Mouse (Mus musculus) hindbrain, embryonic 10.5 days (tissue): ENCODE results near the gene Prkab2. TPM values are rescaled to one million over a fixed set of nuclear protein-coding genes. Genes with fewer than 3 reads are reported as not detected.

Experiments
- DNase-seq: peaks from one replicate; pipeline ENCODE4 v3.0.0-alpha.2; 2017; ENCODE audit warnings: low spot score
- H3K27ac ChIP-seq: fragments of 300-500 bp; sonication (generic); 2 replicates; pipeline ENCODE4 v1.5.1; 2016; ENCODE audit warnings: mild to moderate bottlenecking, moderate library complexity
- H3K27me3 ChIP-seq: fragments of 300-500 bp; sonication (generic); 2 replicates; pipeline ENCODE4 v1.6.1; 2016; ENCODE audit warnings: mild to moderate bottlenecking; ENCODE audit not compliant: poor library complexity, insufficient read depth, severe bottlenecking
- H3K36me3 ChIP-seq: fragments of 300-500 bp; sonication (generic); 2 replicates; pipeline ENCODE4 v1.6.1; 2016; ENCODE audit warnings: mild to moderate bottlenecking, moderate library complexity
- H3K4me1 ChIP-seq: fragments of 300-500 bp; sonication (generic); replicated peaks from 2 replicates; pipeline ENCODE4 v1.6.1; 2016; ENCODE audit warnings: mild to moderate bottlenecking
- H3K4me3 ChIP-seq: fragments of 300-500 bp; sonication (generic); 2 replicates; pipeline ENCODE4 v1.5.1; 2016; ENCODE audit warnings: mild to moderate bottlenecking, moderate library complexity
- H3K9me3 ChIP-seq: fragments of 300-500 bp; sonication (generic); 2 replicates; pipeline ENCODE4 v1.6.1; 2016; ENCODE audit warnings: mild to moderate bottlenecking, moderate library complexity
- WGBS: fragments of 180-500 bp; shearing (Covaris S2); methylation state at CpG from one replicate; pipeline ENCODE4 v1.1.7; 2016; 5-methylcytosine and 5-hydroxymethylcytosine counted together
- polyA plus RNA-seq: library from polyadenylated mRNA; unstranded; fragments of >200 nt; fragmentation: Nextera tagmentation; extraction: Ambion mirVana; gene quantifications from 2 replicates; pipeline ENCODE4 v1.2.1, GENCODE M21; 2016

Gene Prkab2
- polyA plus RNA-seq, 1 experiment from 2014 or later, result 6.4 TPM

DNA sequence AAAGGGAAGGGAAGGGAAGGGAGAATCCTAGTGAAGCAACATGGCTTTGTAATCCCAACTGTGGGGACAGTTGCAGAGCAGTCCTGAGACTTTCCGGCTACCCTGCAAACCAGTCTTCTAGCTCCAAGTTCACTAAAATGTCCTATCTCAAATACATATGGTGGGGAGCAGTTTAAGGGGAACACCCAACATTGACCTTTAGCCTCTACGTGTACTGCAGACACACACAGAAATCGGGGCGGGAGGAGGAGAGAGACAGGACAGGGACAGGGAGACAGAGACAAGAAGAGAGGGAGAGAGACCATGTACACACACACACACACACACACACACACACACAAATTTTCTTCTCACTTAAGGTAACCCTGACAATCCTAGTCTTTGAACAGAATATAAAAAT lies 28.1 kb upstream of the Prkab2 start:
- H3K4me3 ChIP-seq, result no peak overlapping the region
- no peak for DNase-seq
- WGBS, result 79% methylated on average over 4 of the region's 4 CpGs

DNA sequence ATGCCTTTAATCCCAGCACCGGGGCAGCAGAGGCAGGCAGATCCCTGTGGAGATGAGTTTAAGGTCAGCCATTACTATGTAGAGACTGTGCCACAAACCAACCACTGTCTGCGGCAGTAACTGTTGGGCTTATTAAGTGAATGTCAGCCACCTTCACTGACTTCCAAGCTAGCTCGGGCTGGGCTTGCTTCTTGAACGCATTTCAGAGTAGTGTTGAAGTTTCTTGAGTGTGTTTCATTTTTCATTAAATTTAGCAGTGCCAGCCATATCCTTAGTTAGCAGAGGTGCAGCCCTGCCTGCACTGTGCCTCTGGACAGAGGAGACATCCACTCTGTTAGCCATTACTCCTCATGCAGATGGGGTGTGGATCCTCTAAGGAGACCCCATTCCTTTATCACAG lies 27.2 kb upstream of the Prkab2 start:
- Histone ChIP-seq H3K27me3 (no peaks in the 10 kb centered on the region), H3K27ac (no peak overlapping the region), H3K36me3 (no peaks in the 10 kb centered on the region), H3K4me3 (no peak overlapping the region), H3K9me3 (no peaks in the 10 kb centered on the region), H3K4me1 (peaks cover 9% of the 10 kb centered on the region)
- WGBS, result 91% methylated on average over 4 of the region's 4 CpGs
- DNase-seq, result no peak

More for the DNA sequence above, 28.1 kb upstream of the Prkab2 start:
- no peaks in the 10 kb centered on the region for H3K9me3 ChIP-seq
- H3K27ac ChIP-seq, result no peak overlapping the region
- H3K36me3 ChIP-seq, result no peaks in the 10 kb centered on the region
- H3K4me1 ChIP-seq, result peaks cover 9% of the 10 kb centered on the region
- H3K27me3 ChIP-seq, result no peaks in the 10 kb centered on the region

DNA sequence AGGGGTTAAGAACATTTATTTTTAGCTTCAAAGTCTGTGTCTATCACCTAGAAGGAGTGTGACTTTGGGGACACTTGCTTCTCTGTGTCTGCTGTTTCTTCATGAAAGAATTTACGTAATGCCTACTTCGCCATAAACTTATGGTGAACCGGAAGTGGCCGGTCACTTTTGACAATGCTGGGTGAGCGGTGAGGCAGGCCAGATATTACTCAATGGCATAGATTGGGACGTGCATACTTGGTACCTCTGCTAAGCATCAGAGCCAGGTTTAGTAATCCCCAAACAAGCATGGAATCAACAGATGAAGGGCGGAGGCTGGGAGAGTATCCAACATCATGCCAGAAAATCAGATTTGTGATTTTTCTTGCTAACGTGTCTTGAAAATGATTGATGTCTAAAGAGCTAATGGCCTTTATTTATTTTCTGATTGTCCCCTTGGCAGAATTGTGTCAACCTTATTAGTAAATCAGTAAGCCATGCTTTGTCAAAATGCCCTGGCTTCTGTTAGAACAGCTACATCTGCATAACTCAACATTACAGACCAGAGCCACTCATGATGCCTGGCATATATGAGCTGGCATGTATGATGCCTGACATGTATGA lies 26.6 kb upstream of the Prkab2 start:
- 90% methylated on average over 8 of the region's 8 CpGs for WGBS
- Histone ChIP-seq H3K27ac (no peak overlapping the region), H3K36me3 (no peaks in the 10 kb centered on the region), H3K4me3 (no peak overlapping the region), H3K4me1 (peaks cover 9% of the 10 kb centered on the region), H3K27me3 (no peaks in the 10 kb centered on the region), H3K9me3 (no peaks in the 10 kb centered on the region)
- no peak for DNase-seq

DNA sequence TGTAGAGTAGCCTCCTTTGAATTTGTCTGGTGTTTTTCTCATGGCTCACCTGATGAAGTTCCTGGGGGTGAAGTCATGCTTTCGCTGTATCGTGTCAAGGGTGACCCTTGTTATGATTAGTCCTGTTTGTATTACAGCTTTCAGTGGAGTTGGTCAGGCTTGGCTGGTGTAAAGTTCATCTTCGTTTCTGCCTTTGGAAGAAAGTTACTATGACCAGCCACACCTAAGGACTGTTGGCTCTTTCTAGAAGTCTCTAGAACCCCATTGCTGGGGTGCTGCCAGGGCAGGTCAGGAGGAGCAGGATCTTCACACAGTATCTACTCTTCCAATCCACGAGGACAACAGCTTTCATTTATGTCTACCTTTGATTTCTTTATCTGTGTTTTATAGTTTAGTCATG lies 24.5 kb upstream of the Prkab2 start:
- Histone ChIP-seq H3K9me3 (no peaks in the 10 kb centered on the region), H3K27me3 (no peaks in the 10 kb centered on the region), H3K27ac (no peak overlapping the region), H3K4me1 (peaks cover 5% of the 10 kb centered on the region), H3K36me3 (no peaks in the 10 kb centered on the region), H3K4me3 (no peak overlapping the region)
- DNase-seq, result no peak
- 82% methylated on average over 4 of the region's 4 CpGs for WGBS

DNA sequence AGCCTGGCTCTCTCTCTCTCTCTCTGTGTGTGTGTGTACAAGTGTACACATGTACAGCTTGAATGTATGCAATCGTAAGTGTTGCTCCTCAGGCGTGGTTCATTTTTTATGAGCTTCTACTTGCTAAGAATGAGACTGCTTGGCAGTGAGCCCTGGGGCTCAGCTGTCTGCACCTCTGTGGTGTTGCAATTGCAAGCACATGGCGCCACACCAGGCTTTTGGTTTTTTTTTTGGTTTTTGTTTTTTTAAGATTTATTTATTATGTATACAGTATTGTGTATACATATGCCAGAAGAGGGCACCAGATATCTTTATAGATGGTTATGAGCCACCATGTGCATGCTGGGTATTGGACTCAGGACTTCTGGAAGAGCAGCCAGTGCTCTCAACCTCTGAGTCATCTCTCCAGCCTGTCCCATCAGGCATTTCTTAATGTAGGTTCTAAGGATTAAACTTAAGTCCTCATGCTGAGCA lies 23.7 kb upstream of the Prkab2 start:
- Histone ChIP-seq H3K9me3 (no peaks in the 10 kb centered on the region), H3K27me3 (no peaks in the 10 kb centered on the region), H3K27ac (no peak overlapping the region), H3K4me3 (no peak overlapping the region), H3K36me3 (no peaks in the 10 kb centered on the region), H3K4me1 (no peaks in the 10 kb centered on the region)
- DNase-seq, result no peak
- 95% methylated on average over 3 of the region's 3 CpGs for WGBS

DNA sequence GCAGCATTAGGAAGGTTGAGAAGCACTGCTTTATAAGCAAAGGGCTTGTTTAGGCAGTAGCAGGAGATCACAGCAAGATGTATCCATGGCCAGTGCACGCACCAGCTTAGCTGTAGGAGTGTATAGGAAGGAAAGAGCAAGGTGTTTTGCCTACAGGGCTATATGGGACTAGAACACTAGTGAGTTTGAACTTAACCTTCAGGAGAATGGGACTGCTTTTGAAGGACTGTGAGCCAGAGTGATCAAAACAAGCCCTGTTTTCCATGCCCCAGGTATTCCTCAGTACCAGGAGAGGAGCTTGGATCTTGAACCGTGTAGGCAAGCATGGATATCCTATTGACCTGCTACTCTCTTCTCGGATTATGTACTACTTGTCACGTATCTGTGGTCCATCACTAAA lies 16.6 kb upstream of the Prkab2 start:
- H3K36me3 ChIP-seq, result no peaks in the 10 kb centered on the region
- no peak for DNase-seq
- no peaks in the 10 kb centered on the region for H3K9me3 ChIP-seq
- no peak overlapping the region for H3K4me3 ChIP-seq
- H3K4me1 ChIP-seq, result no peaks in the 10 kb centered on the region
- H3K27ac ChIP-seq, result no peak overlapping the region
- no peaks in the 10 kb centered on the region for H3K27me3 ChIP-seq
- 89% methylated on average over 4 of the region's 4 CpGs for WGBS

DNA sequence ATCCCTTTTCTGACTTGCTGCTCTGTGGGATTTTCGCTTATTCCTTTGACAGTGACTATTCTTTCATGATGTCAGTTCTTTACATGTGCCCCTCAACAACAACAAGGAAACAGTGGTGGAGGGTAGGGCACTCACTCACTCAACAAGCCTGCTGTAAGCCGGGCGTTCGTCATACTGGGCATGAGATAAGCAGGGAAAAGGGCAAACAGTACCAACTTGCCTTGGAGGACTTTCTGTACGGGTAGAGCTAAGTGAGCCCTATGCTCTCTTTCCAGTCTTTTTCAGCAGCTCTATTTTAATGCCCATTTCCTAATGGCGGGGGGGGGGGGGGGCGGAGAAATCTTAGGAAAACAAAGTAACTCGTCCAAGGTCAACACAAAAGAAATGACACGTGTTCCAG lies 16.0 kb upstream of the Prkab2 start:
- Histone ChIP-seq H3K9me3 (no peaks in the 10 kb centered on the region), H3K27me3 (no peaks in the 10 kb centered on the region), H3K4me1 (no peaks in the 10 kb centered on the region), H3K27ac (no peak overlapping the region), H3K36me3 (no peaks in the 10 kb centered on the region), H3K4me3 (no peak overlapping the region)
- DNase-seq, result no peak
- WGBS, result 87% methylated on average over 9 of the region's 9 CpGs

DNA sequence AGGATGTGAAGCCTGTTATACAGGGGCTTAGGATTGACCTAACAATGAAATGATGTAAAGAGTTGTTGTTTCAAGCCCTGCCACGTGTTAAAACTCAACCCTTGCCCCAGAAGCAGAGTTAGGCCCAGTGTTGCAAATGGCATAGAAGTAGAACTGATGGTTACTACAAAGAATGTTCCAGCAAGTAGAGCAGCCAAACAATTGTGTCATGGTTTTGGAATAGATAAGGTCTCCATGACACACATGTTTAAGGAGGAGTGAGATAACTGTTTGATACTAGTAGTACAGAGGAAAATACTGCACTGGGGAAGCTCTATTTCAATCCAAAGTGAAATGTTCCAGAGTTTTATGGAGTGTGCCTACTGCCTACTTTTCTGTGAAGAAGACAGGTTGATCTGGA lies 9.5 kb upstream of the Prkab2 start:
- Histone ChIP-seq H3K27me3 (no peaks in the 10 kb centered on the region), H3K9me3 (no peaks in the 10 kb centered on the region), H3K4me1 (no peaks in the 10 kb centered on the region), H3K4me3 (no peak overlapping the region), H3K36me3 (no peaks in the 10 kb centered on the region), H3K27ac (no peak overlapping the region)
- WGBS, result 45% methylated on average over 1 of the region's 1 CpGs
- DNase-seq, result no peak

DNA sequence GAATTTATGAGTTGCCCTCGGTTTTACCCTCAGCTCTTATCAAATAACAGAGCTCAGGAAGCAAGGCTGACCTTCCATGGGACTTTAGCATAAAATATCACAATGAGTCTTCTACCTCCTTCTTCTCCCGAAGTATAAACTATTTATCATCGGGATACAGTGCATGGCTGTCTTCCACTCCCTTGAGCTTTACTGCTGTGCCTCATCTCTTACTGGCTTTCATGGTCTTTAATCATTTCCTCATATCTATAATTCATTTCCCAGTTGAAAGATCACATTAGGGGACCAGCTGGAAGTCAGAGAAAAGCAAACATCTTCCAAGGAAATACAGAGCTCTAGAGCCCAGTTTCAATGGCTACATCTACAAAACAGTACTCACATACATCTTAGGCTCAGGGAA lies 9.0 kb upstream of the Prkab2 start:
- Histone ChIP-seq H3K4me1 (no peaks in the 10 kb centered on the region), H3K27me3 (no peaks in the 10 kb centered on the region), H3K36me3 (no peaks in the 10 kb centered on the region), H3K9me3 (no peaks in the 10 kb centered on the region), H3K27ac (no peak overlapping the region), H3K4me3 (no peak overlapping the region)
- no peak for DNase-seq
- 83% methylated on average over 3 of the region's 3 CpGs for WGBS

DNA sequence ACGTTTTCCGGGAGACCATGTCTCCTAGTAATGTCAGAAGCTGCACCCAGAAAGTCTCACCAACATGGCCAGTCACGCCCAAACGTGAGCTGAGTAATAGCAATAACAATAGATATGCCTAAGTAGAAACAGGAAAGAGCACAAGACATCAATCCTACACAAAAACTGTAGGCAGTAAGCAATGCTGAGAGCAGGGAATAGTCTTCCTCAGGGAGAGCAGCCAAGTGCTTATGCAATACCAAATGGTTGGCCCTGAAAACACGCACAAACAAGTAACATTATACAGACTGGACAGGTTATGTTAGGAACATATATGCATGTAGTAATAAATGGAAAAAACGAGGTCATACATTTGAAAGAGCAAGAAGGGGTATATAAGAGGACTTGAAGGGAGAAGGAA lies 8.5 kb upstream of the Prkab2 start:
- Histone ChIP-seq H3K4me3 (no peak overlapping the region), H3K27me3 (no peaks in the 10 kb centered on the region), H3K9me3 (no peaks in the 10 kb centered on the region), H3K36me3 (no peaks in the 10 kb centered on the region), H3K27ac (no peak overlapping the region), H3K4me1 (no peaks in the 10 kb centered on the region)
- 85% methylated on average over 6 of the region's 6 CpGs for WGBS
- DNase-seq, result no peak

DNA sequence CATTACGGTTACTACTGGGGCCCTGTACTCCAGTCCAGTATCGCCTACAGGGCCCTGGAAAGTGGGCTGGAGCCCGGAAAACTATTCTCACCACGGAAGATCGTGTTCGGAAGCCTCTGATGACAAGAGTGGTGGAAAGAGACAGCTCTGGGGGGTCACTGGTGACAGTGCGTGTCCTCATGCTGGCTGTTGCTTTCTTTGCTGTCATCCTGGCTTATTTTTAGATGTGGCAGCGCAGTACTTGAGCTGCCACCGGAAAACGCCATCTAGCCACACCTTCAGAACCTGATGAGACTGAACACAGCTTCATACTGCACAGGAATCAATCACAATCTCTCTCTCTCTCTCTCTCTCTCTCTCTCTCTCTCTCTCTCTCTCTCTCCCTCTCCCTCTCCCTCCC lies 6.4 kb upstream of the Prkab2 start:
- 92% methylated on average over 10 of the region's 10 CpGs for WGBS
- DNase-seq, result no peak

DNA sequence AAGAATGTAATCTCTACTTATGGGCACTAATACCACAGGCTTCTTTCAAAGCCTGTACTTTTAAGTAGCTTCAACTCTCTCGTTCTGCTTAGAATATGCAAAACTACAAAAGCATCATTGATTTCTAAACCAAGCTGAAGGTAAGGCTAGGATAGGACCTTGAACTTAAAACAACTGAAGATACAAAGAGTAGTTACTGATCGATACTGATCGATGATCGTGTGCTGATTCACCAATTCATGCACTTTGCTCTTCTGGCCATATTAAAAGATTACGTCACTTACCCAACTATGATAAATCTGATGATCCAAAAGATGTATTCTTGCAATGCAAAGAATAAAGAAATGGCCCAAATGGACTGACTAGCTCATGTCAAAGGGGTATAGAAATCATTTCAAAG lies 4.2 kb upstream of the Prkab2 start:
- Histone ChIP-seq H3K27me3 (no peaks in the 10 kb centered on the region), H3K4me1 (peaks cover 6% of the 10 kb centered on the region; the same call in 1 of the 2 replicates), H3K9me3 (0 out of 2 replicates have a peak, but pooled peaks cover 3% of the 10 kb centered on the region), H3K4me3 (no peak overlapping the region), H3K27ac (no peak overlapping the region), H3K36me3 (no peaks in the 10 kb centered on the region)
- 94% methylated on average over 5 of the region's 5 CpGs for WGBS
- DNase-seq, result no peak

More for the DNA sequence above, 6.4 kb upstream of the Prkab2 start:
- Histone ChIP-seq H3K27ac (no peak overlapping the region), H3K36me3 (no peaks in the 10 kb centered on the region), H3K27me3 (no peaks in the 10 kb centered on the region), H3K4me3 (no peak overlapping the region), H3K4me1 (no peaks in the 10 kb centered on the region), H3K9me3 (0 out of 2 replicates have a peak, but pooled peaks cover 3% of the 10 kb centered on the region)

DNA sequence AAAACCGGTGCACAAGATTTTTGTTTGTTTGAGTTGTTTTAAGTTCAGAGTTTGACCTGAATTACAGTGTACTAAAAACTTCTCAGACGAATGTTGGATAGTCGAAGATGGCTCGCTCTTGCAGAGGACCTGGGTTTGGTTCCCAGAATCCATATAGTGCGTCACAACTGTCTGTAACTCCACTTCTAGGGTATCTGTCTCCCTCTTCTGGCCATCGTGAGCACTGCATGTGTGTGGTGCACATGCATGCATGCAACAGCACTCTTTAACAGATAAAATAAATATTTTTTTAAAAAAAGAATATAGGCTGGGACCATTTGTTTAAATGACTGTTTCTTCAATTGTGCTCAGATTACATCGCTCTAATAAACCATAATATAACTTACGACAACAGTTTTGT lies 3.1 kb upstream of the Prkab2 start:
- peak; percentile 17 for DNase-seq
- Histone ChIP-seq H3K9me3 (0 out of 2 replicates have a peak, but pooled peaks cover 3% of the 10 kb centered on the region), H3K27ac (no peak overlapping the region), H3K27me3 (no peaks in the 10 kb centered on the region), H3K36me3 (no peaks in the 10 kb centered on the region), H3K4me3 (no peak overlapping the region), H3K4me1 (peaks cover 17% of the 10 kb centered on the region)
- 80% methylated on average over 8 of the region's 8 CpGs for WGBS
